Mouse (Mus musculus): ENCODE data around the gene Ampd2.

GRCm38 (mm10) chr3:108061420-108061819 is 25.0 kb downstream of the Ampd2 start:
- TF ChIP-seq POLR2A (IDR thresholded peaks at IDR 0.05; ENCODE audit: borderline replicate concordance, insufficient read depth, low read length), result no peak
- TF ChIP-seq CTCF (IDR thresholded peaks at IDR 0.05; ENCODE audit: borderline replicate concordance, insufficient read depth, low read depth, low read length), result peak; percentile 38; the same call in 1 of the 2 replicates

All from cerebellum, adult 2 months (tissue).